Mouse (Mus musculus) hindbrain, embryonic 14.5 days (tissue): ENCODE data around the gene Wdr25. TPM values are rescaled to one million over a fixed set of nuclear protein-coding genes. Genes with fewer than 3 reads are reported as not detected.
A peak's percentile ranks its signal among the peaks of the same experiment; 100 is the strongest.

Experiments
- ATAC-seq: fragments of 200-750 bp; cut with Nextera tagmentation; 2 replicates; pipeline ENCODE4 v1.8.0; 2017; ENCODE audit warnings: moderate number of reproducible peaks, mild to moderate bottlenecking, moderate TSS enrichment, moderate library complexity; ENCODE audit not compliant: low FRiP score
- DNase-seq: peaks from one replicate; pipeline ENCODE4 v3.0.0-alpha.2; 2015; ENCODE audit warnings: low spot score
- H3K27ac ChIP-seq: fragments of 300-500 bp; sonication (generic); 2 replicates; pipeline ENCODE4 v1.5.1; 2014; ENCODE audit warnings: mild to moderate bottlenecking, moderate library complexity
- H3K27me3 ChIP-seq: fragments of 300-500 bp; sonication (generic); 2 replicates; pipeline ENCODE4 v1.6.1; 2014; ENCODE audit warnings: mild to moderate bottlenecking, low read length, mixed read lengths; ENCODE audit not compliant: control insufficient read depth, insufficient read depth
- H3K36me3 ChIP-seq: fragments of 300-500 bp; sonication (generic); replicated peaks from 2 replicates; pipeline ENCODE4 v1.6.1; 2014; ENCODE audit not compliant: control insufficient read depth, insufficient read depth
- H3K4me1 ChIP-seq: fragments of 300-500 bp; sonication (generic); replicated peaks from 2 replicates; pipeline ENCODE4 v1.6.1; 2014; ENCODE audit warnings: antibody characterized with exemption, low read length, mixed read lengths; ENCODE audit not compliant: control insufficient read depth, insufficient read depth
- H3K4me2 ChIP-seq: fragments of 300-500 bp; sonication (generic); replicated peaks from 2 replicates; pipeline ENCODE4 v1.6.1; 2014; ENCODE audit warnings: mild to moderate bottlenecking, moderate library complexity
- H3K4me3 ChIP-seq: fragments of 300-500 bp; sonication (generic); replicated peaks from 2 replicates; pipeline ENCODE4 v1.5.1; 2014; ENCODE audit warnings: mild to moderate bottlenecking, low read length
- H3K9ac ChIP-seq: fragments of 300-500 bp; sonication (generic); 2 replicates; pipeline ENCODE4 v1.6.1; 2014
- H3K9me3 ChIP-seq: fragments of 300-500 bp; sonication (generic); 2 replicates; pipeline ENCODE4 v1.6.1; 2016; ENCODE audit warnings: low read length; ENCODE audit not compliant: control insufficient read depth
- WGBS: fragments of 180-500 bp; shearing (Covaris S2); extraction: QIAGEN DNeasy Blood & Tissue Kit; methylation state at CpG from one replicate; pipeline ENCODE4 v1.1.7; 2014; 5-methylcytosine and 5-hydroxymethylcytosine counted together
- polyA plus RNA-seq: library from polyadenylated mRNA; unstranded; fragments of >200 nt; fragmentation: Nextera tagmentation; extraction: Ambion mirVana; gene quantifications from 2 replicates; pipeline ENCODE4 v1.2.1, GENCODE M21; 2014

Wdr25 gene
- polyA plus RNA-seq, 1 experiment from 2014 or later, result 4.0 TPM

DNA sequence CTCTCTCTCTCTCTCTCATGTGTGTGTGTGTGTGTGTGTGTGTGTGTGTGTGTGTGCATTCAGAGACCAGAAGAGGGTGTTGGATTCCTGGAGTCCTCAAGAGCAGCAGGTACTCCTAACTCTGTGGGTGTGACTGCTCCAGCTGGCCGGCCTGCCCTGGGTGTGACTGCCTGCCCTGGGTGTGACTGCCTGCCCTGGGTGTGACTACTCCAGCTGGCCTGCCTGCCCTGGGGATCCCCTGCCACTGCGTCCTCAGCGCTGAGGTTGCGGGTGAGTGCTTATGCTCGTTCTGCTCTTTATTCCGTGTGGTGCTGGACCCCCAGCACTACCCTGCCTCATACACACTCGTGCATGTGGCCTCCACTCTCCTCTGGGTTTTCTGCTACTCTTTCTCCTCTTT, 109.5 kb downstream of the Wdr25 start:
- H3K9me3 ChIP-seq, result no peaks in the 10 kb centered on the region
- no peak overlapping the region for H3K9ac ChIP-seq
- DNase-seq, result no peak
- WGBS, result 78% methylated on average over 7 of the region's 7 CpGs
- H3K27me3 ChIP-seq, result no peaks in the 10 kb centered on the region
- no peak overlapping the region for H3K4me3 ChIP-seq
- no peaks in the 10 kb centered on the region for H3K36me3 ChIP-seq
- H3K4me1 ChIP-seq, result peaks cover 18% of the 10 kb centered on the region
- H3K4me2 ChIP-seq, result no peak overlapping the region
- H3K27ac ChIP-seq, result no peak overlapping the region
- no peak for ATAC-seq

DNA sequence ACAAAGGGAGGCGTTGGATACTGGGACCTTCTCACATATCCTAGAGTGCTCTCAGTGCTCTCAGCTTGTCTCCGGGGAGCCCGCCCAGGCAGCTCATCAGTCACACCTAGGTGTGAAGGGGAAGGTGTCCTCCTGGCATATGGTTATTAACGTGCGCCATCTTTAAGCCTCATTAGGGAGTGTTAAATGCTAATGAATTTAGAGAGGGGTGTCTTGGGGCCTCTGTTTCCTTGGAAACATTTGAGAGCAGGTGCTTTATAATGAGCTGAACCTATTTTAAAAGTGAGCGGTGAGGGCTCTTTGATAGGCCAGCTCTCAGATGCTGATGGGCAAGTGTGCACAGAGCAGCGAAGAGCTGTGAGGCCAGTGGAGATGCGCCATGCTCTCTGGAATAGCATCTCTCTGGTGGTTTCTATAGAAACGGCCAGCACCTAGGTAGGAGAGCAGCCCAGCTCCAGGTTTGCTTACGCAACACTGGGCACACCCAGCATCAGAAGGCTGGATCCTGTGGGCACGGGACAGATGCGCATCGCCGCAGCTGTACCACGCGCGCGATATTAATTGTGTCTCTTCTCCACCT, 116.7 kb downstream of the Wdr25 start:
- Histone ChIP-seq H3K4me2 (0 out of 2 replicates have a peak overlapping the region, but pooled peaks have one; percentile 8), H3K36me3 (no peaks in the 10 kb centered on the region)
- DNase-seq, result no peak

DNA sequence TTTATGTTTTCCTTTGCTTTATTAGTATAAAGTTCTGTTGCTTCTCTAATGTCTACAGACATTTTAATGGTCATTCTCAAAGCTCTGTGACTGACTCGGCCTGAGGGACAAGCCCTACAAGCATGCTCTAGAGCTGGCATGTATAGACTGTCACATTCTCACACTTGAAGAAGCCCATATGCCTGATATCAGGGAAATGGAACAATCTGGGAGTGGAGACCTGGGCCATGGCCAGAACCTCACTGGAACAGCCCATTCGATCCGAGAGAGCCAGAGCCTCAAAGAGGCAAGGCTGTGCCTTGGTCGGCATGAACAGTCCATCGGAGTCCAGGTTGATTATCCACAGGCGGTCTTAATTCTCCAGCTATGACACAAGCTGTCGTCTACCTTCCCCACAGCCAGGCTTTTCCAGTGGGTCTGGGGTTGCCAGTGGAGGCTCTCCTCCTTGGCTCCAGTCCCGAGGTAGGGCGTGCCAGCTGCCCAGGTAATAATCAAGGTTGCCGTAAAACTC, 128.8 kb downstream of the Wdr25 start:
- 0 out of 2 replicates have a peak, but pooled peaks have one; percentile 27 for ATAC-seq
- WGBS, result 78% methylated on average over 10 of the region's 10 CpGs

More for the DNA sequence above, 116.7 kb downstream of the Wdr25 start:
- Histone ChIP-seq H3K4me1 (peaks cover 26% of the 10 kb centered on the region), H3K9me3 (no peaks in the 10 kb centered on the region), H3K27ac (peak overlapping the region; percentile 55), H3K27me3 (no peaks in the 10 kb centered on the region), H3K9ac (no peak overlapping the region), H3K4me3 (no peak overlapping the region)
- ATAC-seq, result peak; percentile 55
- 40% methylated on average over 18 of the region's 18 CpGs for WGBS

DNA sequence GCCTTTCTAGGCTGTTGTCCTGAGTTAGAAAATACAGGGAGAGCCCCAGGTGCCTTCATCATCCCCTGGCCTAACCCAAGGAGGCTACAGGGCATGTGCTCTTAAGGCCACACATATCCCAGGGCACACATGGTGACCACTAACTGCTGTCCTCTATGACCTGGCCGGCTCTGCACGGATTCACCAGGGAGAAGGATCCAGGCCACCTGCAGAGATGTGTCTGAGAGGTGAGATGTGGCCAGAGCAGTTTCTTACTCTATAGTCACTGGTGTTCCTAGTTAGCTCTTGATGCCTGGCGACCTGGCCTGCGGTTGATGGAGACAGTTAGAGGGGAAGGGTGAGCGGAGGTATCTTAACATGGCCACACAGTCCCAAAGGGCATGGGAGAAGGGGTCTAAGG, 129.5 kb downstream of the Wdr25 start:
- no peak overlapping the region for H3K9ac ChIP-seq
- no peak for DNase-seq
- no peak overlapping the region for H3K4me2 ChIP-seq
- no peaks in the 10 kb centered on the region for H3K4me1 ChIP-seq
- H3K9me3 ChIP-seq, result no peaks in the 10 kb centered on the region
- no peak overlapping the region for H3K27ac ChIP-seq
- 87% methylated on average over 5 of the region's 5 CpGs for WGBS
- H3K4me3 ChIP-seq, result no peak overlapping the region
- ATAC-seq, result no peak
- no peaks in the 10 kb centered on the region for H3K36me3 ChIP-seq
- no peaks in the 10 kb centered on the region for H3K27me3 ChIP-seq

More for the DNA sequence above, 128.8 kb downstream of the Wdr25 start:
- Histone ChIP-seq H3K4me3 (no peak overlapping the region), H3K9me3 (no peaks in the 10 kb centered on the region), H3K4me2 (no peak overlapping the region), H3K4me1 (no peaks in the 10 kb centered on the region), H3K36me3 (no peaks in the 10 kb centered on the region), H3K27ac (no peak overlapping the region), H3K9ac (no peak overlapping the region), H3K27me3 (no peaks in the 10 kb centered on the region)
- no peak for DNase-seq

DNA sequence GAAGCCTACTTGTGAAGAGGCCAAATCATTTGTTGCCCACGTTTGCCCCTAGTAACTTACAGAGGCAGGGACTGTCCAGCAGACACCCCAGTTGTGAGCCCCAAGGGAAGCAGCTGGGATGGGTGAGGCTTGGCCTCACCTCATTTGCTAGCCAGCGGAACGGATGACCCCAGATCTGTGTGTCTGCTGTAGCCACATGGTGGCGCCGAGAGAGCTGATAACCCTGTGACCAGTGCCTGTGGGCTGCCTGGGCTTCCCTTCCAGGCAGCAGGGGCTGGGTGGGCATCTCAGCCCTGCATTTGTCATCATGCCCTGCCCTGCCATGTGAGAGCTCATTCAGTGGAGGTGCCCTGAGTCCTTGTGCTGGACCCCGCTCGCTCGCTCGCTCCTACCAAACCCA, 130.3 kb downstream of the Wdr25 start:
- no peaks in the 10 kb centered on the region for H3K27me3 ChIP-seq
- H3K36me3 ChIP-seq, result no peaks in the 10 kb centered on the region
- no peak overlapping the region for H3K9ac ChIP-seq
- no peak overlapping the region for H3K4me2 ChIP-seq
- no peak for DNase-seq
- ATAC-seq, result no peak
- H3K4me3 ChIP-seq, result no peak overlapping the region
- no peaks in the 10 kb centered on the region for H3K9me3 ChIP-seq
- H3K4me1 ChIP-seq, result no peaks in the 10 kb centered on the region
- WGBS, result 56% methylated on average over 9 of the region's 9 CpGs
- no peak overlapping the region for H3K27ac ChIP-seq

DNA sequence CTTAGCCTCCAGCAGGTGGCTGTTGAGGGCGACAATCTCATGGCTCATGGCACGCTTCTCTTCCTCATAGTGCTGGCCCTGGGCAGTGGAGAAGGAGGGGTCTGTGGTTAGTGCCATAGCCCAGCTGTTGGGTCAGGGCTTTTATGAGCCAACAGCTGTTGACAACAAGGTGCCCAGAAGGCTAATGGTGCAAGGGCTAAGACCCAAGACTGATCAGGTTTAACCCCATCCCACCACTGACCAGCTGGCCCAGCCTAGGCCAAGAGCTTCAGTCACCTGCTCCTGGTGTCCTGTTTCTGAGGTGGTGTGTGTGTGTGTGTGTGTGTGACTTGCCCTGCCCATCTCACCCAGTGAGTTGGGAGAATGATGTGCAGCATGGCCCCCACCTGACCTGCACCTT, 143.6 kb downstream of the Wdr25 start:
- 0 out of 2 replicates have a peak, but pooled peaks cover 4% of the 10 kb centered on the region for H3K9me3 ChIP-seq
- no peak for DNase-seq
- no peak overlapping the region for H3K27ac ChIP-seq
- no peak overlapping the region for H3K9ac ChIP-seq
- H3K36me3 ChIP-seq, result 0 out of 2 replicates have a peak, but pooled peaks cover 4% of the 10 kb centered on the region
- no peak overlapping the region for H3K4me2 ChIP-seq
- ATAC-seq, result no peak
- H3K27me3 ChIP-seq, result peaks cover 19% of the 10 kb centered on the region; the same call in 1 of the 2 replicates
- no peak overlapping the region for H3K4me3 ChIP-seq
- H3K4me1 ChIP-seq, result 0 out of 2 replicates have a peak, but pooled peaks cover 6% of the 10 kb centered on the region
- 87% methylated on average over 2 of the region's 2 CpGs for WGBS

DNA sequence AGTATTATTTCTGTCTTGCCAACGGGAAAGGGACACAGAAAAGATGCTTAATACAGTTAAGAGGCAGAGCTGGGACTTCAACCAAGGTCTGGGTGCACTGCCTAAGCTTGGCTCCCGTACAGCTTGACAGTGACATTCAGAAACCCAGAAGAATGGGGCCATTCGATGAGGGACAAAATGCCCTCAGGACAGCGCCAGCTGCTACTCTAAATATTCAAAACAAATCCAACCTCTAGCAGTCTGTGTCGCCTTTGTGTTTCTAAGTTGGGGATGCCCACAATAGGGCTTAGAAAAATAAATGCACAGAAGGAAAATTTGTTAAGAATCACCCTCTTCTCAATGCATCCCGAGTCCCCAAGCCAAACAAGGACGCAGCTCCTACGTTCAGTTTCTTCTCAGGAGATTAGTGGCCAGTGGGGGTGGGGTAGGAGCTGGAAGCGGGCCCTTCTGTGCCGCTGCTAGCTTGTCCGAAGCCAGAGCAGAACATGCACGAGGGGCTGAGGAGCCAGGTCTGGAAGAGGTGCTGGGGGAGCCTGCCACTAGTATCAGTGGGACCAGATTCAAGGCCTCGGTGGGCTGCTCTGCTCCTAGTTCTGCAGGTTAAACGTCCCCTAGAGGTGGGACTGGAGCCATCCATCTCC, 144.9 kb downstream of the Wdr25 start:
- no peak overlapping the region for H3K4me2 ChIP-seq
- DNase-seq, result no peak
- peak overlapping the region; percentile 38; the same call in 1 of the 2 replicates for H3K27ac ChIP-seq
- 0 out of 2 replicates have a peak, but pooled peaks cover 4% of the 10 kb centered on the region for H3K36me3 ChIP-seq
- no peak overlapping the region for H3K9ac ChIP-seq
- H3K27me3 ChIP-seq, result peaks cover 14% of the 10 kb centered on the region; the same call in 1 of the 2 replicates
- no peak overlapping the region for H3K4me3 ChIP-seq
- no peak for ATAC-seq
- H3K9me3 ChIP-seq, result 0 out of 2 replicates have a peak, but pooled peaks cover 4% of the 10 kb centered on the region
- WGBS, result 24% methylated on average over 14 of the region's 14 CpGs
- H3K4me1 ChIP-seq, result 0 out of 2 replicates have a peak, but pooled peaks cover 2% of the 10 kb centered on the region

DNA sequence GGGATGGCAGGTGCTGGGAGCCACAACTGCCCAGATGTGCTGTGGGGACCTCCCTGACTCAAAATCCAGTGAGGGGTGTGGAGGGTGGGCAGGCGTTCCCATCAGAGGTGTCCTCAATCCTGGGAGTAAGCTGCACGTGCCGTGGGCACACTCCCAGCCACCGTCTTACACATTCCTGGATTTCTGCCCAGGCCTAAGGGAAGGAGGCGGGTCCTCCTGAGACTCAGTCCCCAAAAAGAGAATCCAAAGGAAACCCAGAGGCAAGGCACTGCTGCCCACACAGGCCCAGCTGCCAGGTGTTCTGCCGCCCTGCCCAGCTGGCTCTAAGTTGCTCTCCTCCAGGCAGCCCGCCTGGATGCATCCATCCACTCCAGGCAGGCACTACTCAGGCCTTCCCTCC, 145.9 kb downstream of the Wdr25 start:
- no peak overlapping the region for H3K4me3 ChIP-seq
- H3K4me2 ChIP-seq, result no peak overlapping the region
- DNase-seq (no peak), ATAC-seq (no peak)
- no peak overlapping the region for H3K9ac ChIP-seq
- no peaks in the 10 kb centered on the region for H3K9me3 ChIP-seq
- H3K27ac ChIP-seq, result no peak overlapping the region
- H3K27me3 ChIP-seq, result 0 out of 2 replicates have a peak, but pooled peaks cover 5% of the 10 kb centered on the region
- 65% methylated on average over 7 of the region's 7 CpGs for WGBS
- H3K36me3 ChIP-seq, result 0 out of 2 replicates have a peak, but pooled peaks cover 4% of the 10 kb centered on the region
- no peaks in the 10 kb centered on the region for H3K4me1 ChIP-seq

DNA sequence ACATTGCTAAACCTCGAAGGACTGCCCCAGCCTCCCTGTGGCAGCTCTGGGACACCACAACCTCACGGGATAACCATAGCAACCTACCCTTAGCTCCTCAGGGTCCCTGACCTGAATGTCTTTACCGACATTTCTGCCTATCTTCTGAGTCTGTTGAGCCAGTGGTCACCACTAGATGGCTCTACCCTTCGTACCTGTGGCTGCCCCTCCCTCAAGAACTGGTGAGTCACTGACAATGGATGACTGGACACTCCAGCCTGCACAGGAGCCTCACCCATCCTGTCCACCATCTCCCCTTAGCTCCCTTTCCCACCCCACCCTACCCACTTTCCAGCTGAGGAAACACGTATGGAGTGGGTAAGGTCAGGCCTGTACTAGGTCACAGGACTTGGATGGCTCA, 151.1 kb downstream of the Wdr25 start:
- DNase-seq (no peak), ATAC-seq (peak; percentile 12; the same call in 1 of the 2 replicates)
- H3K9me3 ChIP-seq, result no peaks in the 10 kb centered on the region
- no peaks in the 10 kb centered on the region for H3K36me3 ChIP-seq
- H3K4me2 ChIP-seq, result no peak overlapping the region
- no peaks in the 10 kb centered on the region for H3K27me3 ChIP-seq
- H3K4me1 ChIP-seq, result no peaks in the 10 kb centered on the region
- 31% methylated on average over 5 of the region's 5 CpGs for WGBS
- H3K9ac ChIP-seq, result no peak overlapping the region
- H3K4me3 ChIP-seq, result no peak overlapping the region
- H3K27ac ChIP-seq, result no peak overlapping the region
